Mouse (Mus musculus) right cerebral cortex, postnatal 36 days (tissue): Measurements from ENCODE around the gene Hsd3b2.
"Not testable (repeated sequence)": the region's sequence is repeated elsewhere in the genome, so short reads cannot be mapped to it uniquely, and the experiment has no call there.

ENCODE experiments used
- DNase-seq, 2 experiments: peaks; one replicate each; pipeline ENCODE4 v3.0.0; 2022; ENCODE audit warnings: low spot score in 2 of 2, mixed read lengths in 1 of 2

Hsd3b2 gene

DNA sequence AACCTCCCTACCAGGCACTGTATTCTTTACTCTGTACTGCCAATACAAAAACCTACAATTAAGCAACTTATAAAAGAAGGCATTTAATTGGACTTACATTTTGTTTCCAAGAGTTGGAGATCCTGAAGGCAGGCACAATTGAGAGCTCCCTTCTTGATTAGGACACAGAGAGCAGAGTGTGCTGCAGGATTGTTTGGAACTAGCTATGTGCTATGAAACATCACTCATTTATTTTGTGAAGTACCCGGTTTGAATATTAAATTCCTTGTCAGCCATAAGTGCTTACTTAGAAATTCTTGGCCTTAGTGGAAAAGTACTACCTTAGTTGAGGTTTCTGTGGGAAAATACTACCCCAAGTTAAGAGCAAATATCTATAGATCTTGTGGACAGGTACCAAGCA lies at the start of gene Hsd3b2:
Gene Hsd3b2, minus strand, starts transcription at position 168 of the 400 bp plus-strand sequence.
- DNase-seq = no peak

DNA sequence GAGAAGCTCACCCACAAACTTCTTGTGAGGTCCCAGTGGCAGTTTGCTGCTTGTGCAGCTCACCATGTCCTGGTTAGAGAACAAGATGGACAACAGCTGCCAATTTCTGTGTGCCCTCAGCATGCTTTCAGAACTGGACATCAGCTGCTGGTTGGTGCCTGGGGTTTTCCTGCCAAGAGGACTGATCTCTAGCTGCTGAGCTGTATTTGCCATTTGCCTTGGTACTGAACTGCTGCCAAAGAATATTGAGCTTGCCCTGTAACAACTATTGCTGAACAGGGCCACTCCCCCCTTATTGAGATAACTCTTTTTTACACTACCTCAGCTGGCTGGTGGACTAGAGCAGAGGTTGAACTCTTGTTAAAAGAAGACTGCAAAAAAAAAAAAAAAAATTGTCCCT lies 39.8 kb upstream of the Hsd3b2 start:
- DNase-seq = no peak

DNA sequence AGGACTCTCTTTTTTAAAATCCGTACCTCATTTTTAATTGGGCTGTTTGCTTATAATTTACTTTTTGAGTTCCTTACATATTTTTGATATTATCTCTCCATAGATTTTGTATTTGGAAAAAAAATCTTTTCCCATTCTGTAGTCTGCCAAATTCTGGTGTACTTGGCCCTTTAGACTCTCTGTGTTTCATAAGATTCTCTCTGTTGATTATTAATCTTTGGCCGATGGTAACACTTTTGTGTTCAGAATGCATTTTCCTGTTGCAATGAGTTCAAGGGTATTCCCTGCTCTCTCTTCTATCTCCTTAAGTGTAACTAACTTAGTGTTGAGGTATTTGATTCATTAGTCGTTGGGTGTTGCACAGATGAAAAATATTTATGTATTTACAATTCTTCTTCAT lies 32.5 kb upstream of the Hsd3b2 start:
- no peak for DNase-seq

DNA sequence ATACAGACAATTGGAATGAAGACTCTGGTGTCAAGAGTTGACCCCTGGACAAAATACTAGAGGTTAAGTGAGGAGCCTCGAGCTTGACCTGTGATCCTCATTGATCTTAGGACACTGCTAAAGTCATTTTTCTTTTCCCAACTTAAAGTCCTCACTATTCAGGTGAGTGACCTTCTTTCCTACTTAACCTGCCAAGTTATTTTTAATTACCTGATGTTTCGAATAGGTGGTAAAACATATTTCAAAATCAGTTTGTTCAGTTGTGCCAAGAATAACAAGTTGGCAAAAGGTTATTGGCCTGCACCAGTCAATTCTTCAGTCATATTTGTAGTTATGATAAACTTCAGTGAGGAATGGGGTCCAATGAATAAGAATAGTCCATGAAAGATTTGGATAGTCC lies 27.8 kb upstream of the Hsd3b2 start:
- DNase-seq = no peak

DNA sequence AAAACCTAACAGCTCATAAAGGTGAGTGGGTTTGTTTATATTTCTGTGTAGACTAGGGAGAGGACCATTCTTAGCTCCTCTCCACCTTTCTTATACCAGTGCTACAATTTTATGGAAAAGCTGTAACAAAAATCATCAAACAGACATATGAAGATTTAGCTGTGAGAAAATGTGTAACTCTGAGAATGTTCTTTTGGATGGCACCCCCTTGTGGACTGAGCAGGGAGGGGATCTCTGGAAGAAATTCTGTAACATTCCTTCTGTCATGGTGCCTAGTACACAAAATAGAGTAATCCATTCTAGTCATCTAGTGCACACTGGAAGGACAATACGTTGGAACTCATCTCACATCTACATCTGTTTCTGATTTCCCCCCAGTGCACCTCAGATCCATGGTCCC lies 16.7 kb upstream of the Hsd3b2 start:
- DNase-seq = not testable (repeated sequence)

DNA sequence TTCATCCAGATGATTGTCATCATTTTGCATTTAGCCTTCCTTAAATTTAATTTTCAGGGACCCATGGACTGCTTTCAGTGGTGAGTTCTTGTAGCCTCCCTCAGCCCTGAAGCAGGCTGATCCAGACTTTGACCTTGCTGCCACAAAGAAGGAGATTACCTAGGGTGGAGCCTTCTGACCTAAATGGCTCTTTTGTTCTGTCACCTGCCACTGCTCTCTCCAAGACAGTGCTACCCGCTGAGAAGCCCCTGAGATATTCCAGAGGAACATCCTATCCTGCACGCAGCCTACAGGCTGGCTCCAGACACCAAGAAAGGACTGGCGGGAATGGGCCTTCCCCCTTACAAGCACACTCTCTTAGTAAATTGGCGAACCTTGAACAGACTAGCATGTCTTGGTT lies 10.0 kb upstream of the Hsd3b2 start:
- DNase-seq = no peak

DNA sequence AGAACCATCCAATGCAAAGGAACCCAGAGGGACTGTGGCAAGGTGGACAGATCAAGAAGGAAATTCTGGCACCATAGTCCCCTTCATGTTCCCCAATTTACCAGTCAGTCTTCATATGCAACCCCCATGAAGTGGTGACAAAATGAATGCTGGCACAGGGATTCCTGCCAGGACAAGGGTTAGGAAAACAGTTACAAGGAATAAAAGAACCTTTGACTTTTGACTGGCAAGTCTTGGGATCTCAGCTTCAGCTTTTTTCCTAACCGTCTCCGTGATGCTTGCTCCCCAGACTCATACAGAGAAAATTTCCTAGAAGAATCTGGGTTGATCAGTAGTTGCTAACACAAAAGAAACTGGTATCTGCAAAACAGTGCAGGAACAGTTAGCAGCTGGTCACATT lies 9.4 kb upstream of the Hsd3b2 start:
- DNase-seq = no peak

DNA sequence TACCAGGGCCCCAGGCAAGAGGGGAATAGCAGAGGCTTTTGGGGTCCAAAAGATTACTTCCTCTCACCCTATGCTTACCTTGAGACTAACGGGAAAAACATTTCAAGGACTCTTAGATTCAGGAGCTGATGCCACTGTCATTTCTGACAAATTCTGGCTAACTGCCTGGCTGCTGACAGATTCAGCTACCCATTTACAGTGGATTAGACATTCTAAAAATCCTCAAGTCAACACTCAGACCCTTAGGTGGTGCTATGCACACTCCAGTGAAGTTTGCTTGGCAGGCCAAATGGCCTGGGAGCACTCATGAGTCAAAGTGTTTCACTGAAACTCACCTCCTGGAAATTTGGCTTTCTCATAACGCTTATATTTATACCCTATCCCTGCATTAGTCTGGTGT lies 1.9 kb upstream of the Hsd3b2 start:
- no peak for DNase-seq

DNA sequence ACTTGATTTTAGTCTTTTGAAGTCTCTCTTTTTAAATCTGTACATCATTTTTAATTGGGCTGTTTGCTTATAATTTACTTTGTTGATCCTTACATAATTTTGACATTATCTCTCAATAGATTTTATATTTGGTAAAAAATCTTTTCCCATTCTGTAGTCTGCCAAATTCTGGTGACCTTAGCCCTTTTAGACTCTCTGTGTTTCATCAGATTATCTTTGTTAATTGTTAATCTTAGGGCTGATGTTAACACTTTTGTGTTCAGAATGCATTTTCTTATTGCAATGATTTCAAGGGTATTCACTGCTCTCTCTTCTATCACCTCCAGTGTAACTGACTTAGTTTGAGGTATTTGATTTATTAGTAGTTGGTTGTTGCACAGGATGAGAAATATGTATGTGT lies 3.6 kb downstream of the Hsd3b2 start:
- no peak for DNase-seq

DNA sequence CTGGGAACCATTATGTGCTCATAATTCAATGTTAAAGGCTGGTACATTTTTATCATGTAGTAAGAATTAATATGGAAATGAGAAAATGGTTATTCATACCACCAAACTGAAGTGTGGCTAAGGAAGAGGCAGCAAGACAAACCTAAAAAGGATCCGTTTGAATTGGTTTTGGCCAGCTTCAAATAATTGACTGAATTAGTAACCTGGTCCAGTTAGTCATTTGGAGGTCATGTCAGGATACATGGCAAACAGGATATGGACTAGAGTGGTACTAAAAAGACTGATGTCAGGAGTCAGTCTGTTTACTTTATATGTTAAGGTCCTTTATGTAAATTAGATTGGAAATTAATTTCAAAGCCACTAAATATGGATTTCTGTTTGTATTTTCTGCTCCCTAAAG lies 41.9 kb downstream of the Hsd3b2 start:
- no peak for DNase-seq

DNA sequence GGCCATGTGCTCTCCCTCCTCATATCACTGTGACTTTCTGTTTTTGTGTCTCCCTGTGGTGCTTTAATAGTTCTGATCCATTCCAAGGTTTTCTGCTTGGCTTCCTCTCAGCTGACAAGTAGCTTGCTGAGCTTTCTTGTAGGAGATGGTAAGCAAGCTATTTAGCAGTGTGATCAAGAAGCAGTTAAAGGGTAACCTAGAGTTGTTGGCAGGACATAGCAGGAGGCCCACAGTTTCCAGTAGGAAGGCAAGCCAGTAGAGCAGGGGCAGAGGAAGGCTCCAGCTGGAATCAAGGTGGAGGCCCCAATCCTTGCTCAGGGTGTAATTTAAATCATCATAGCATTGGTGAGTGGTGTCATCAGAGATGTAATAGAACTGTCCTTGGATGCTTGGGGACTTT lies 43.6 kb downstream of the Hsd3b2 start:
- DNase-seq = no peak
